Mouse (Mus musculus) heart, embryonic 13.5 days (tissue): ENCODE measurements around the gene Rasa4. TPM values are rescaled to one million over a fixed set of nuclear protein-coding genes. Genes with fewer than 3 reads are reported as not detected.

ENCODE experiments used
- ATAC-seq: fragments of 200-750 bp; cut with Nextera tagmentation; 2 replicates; pipeline ENCODE4 v1.8.0; 2017; ENCODE audit warnings: moderate TSS enrichment; ENCODE audit not compliant: insufficient number of reproducible peaks, low FRiP score, low TSS enrichment; ENCODE audit errors: extremely low read depth
- H3K27ac ChIP-seq: fragments of 300-500 bp; sonication (generic); replicated peaks from 2 replicates; pipeline ENCODE4 v1.5.1; 2015; ENCODE audit warnings: moderate library complexity, mild to moderate bottlenecking, inconsistent platforms
- H3K27me3 ChIP-seq: fragments of 300-500 bp; sonication (generic); replicated peaks from 2 replicates; pipeline ENCODE4 v1.6.1; 2015; ENCODE audit warnings: mild to moderate bottlenecking, inconsistent platforms
- H3K36me3 ChIP-seq: fragments of 300-500 bp; sonication (generic); 2 replicates; pipeline ENCODE4 v1.6.1; 2015; ENCODE audit warnings: mild to moderate bottlenecking, inconsistent platforms
- H3K4me1 ChIP-seq: fragments of 300-500 bp; sonication (generic); 2 replicates; pipeline ENCODE4 v1.6.1; 2015; ENCODE audit warnings: inconsistent platforms
- H3K4me2 ChIP-seq: fragments of 300-500 bp; sonication (generic); 2 replicates; pipeline ENCODE4 v1.6.1; 2015; ENCODE audit warnings: inconsistent platforms, mild to moderate bottlenecking, moderate library complexity
- H3K4me3 ChIP-seq: fragments of 300-500 bp; sonication (generic); 2 replicates; pipeline ENCODE4 v1.5.1; 2015; ENCODE audit warnings: moderate library complexity, mild to moderate bottlenecking, inconsistent platforms
- H3K9ac ChIP-seq: fragments of 300-500 bp; sonication (generic); 2 replicates; pipeline ENCODE4 v1.6.1; 2015; ENCODE audit warnings: inconsistent platforms, mild to moderate bottlenecking, moderate library complexity
- H3K9me3 ChIP-seq: fragments of 300-500 bp; sonication (generic); 2 replicates; pipeline ENCODE4 v1.6.1; 2016; ENCODE audit warnings: inconsistent platforms
- WGBS: fragments of 180-500 bp; shearing (Covaris S2); methylation state at CpG from one replicate; pipeline ENCODE4 v1.1.7; 2015; ENCODE audit warnings: mixed read lengths; 5-methylcytosine and 5-hydroxymethylcytosine counted together
- polyA plus RNA-seq: library from polyadenylated mRNA; unstranded; fragments of >200 nt; fragmentation: Nextera tagmentation; extraction: Ambion mirVana; gene quantifications from 2 replicates; pipeline ENCODE4 v1.2.1, GENCODE M21; 2015

The Rasa4 gene
- polyA plus RNA-seq, 1 experiment from 2014 or later: 1.6 TPM

DNA sequence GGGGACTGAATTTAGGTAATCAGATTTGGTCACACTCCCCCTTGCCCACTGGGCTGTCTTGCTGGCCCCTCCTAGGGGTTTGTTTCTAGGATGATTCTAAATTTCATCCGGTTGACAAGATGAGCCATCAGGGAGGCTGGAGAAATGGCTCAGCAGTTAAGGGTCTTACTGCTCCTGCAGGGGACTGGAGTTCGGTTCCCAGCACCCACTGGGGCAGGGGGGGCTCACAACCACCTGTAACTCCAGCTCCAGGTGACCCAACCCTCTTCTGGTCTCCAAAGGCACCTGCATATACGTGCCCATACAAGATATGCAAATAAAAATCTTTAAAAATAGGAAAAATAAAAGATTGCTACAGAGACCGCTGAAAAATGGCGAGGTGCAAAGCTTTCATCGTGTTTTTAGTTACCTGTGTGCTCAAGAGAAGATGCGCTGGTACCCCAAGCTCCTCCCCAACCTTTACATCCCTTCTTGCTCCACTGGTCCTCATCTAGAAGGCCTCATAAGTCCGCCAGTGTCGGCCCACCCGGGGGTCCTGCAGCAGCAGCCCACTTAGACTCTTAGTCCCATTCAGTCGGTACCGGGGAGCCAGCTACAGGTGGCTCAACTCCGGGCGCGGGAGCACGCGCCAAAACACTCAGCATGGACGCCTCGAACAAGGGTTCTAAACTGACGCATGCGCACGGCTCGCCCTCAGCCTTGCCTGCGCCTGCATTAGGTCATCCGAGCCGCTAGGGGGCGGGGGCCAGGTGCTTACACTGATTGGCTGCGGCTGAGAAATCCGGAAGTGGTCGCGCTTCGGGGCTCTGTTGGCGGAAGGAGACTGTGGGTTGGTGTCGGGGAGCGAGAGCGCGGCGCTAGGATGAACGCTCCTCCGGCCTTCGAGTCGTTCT, 32.4 kb downstream of the Rasa4 start, which contains the start of gene Polr2j:
TSS of gene Polr2j (plus strand) at position 741 of the 893 bp plus-strand sequence.
- H3K27ac ChIP-seq: peak within 1 kb of the TSS; percentile 55; the same call in 1 of the 2 replicates
- H3K4me1 ChIP-seq: peaks cover 22% of the 10 kb centered on the region
- 3% methylated on average over 42 of the region's 42 CpGs for WGBS
- peaks cover 24% of the 10 kb centered on the region for H3K36me3 ChIP-seq
- H3K9me3 ChIP-seq: no peaks in the 10 kb centered on the region
- 0 out of 2 replicates have a peak, but pooled peaks cover 4% of the 10 kb centered on the region for H3K27me3 ChIP-seq
- peak; percentile 89 for ATAC-seq
- peak within 1 kb of the TSS; percentile 95 for H3K9ac ChIP-seq
- peak within 1 kb of the TSS; percentile 99 for H3K4me3 ChIP-seq
- peak within 1 kb of the TSS; percentile 98 for H3K4me2 ChIP-seq

DNA sequence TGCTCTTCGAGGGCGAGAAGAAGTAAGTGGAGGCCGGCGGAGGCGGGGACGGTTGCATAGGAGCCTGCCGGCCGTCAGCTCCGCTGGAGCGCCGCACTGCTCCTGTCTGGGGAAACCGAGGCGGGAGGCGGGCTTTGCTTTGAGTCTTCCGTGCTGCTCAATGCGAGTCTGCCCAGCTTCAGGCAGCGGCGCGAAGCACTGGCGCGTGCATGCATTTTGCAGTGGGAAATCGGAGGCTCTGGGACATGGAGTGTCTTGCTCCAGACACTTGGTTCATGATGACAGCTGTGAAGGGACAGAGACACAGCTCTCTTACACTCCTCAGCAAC, 33.0 kb downstream of the Rasa4 start:
- Histone ChIP-seq H3K36me3 (peaks cover 30% of the 10 kb centered on the region), H3K4me1 (peaks cover 22% of the 10 kb centered on the region), H3K4me3 (peak overlapping the region; percentile 99), H3K27ac (peak overlapping the region; percentile 55; the same call in 1 of the 2 replicates), H3K4me2 (peak overlapping the region; percentile 98), H3K27me3 (no peaks in the 10 kb centered on the region), H3K9me3 (no peaks in the 10 kb centered on the region), H3K9ac (peak overlapping the region; percentile 95)
- no peak; the same call in 1 of the 2 replicates for ATAC-seq
- 0% methylated on average over 22 of the region's 22 CpGs for WGBS

DNA sequence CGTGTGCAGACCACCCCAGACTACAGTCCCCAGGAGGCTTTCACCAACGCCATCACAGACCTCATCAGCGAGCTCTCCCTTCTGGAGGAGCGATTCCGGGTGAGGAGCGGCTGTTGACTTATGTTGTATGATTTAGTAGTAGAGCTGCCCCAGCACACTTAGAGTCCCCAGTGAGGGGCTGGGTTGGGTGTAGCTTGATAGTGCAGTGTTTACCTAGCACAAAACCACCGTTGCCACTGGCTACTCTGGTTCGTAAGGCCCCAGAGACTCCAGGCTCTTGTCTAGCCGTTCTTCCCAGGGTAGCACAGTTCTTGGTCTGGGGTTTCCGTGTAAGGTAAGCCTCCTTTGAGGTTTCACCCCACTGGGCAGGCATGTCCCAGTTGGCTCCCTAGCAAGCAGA, 38.4 kb downstream of the Rasa4 start:
- no peak overlapping the region for H3K4me3 ChIP-seq
- peaks cover 72% of the 10 kb centered on the region for H3K36me3 ChIP-seq
- no peak overlapping the region for H3K27ac ChIP-seq
- no peak overlapping the region for H3K9ac ChIP-seq
- 82% methylated on average over 10 of the region's 10 CpGs for WGBS
- H3K9me3 ChIP-seq: no peaks in the 10 kb centered on the region
- no peak for ATAC-seq
- H3K27me3 ChIP-seq: no peaks in the 10 kb centered on the region
- H3K4me1 ChIP-seq: peaks cover 12% of the 10 kb centered on the region
- no peak overlapping the region for H3K4me2 ChIP-seq

DNA sequence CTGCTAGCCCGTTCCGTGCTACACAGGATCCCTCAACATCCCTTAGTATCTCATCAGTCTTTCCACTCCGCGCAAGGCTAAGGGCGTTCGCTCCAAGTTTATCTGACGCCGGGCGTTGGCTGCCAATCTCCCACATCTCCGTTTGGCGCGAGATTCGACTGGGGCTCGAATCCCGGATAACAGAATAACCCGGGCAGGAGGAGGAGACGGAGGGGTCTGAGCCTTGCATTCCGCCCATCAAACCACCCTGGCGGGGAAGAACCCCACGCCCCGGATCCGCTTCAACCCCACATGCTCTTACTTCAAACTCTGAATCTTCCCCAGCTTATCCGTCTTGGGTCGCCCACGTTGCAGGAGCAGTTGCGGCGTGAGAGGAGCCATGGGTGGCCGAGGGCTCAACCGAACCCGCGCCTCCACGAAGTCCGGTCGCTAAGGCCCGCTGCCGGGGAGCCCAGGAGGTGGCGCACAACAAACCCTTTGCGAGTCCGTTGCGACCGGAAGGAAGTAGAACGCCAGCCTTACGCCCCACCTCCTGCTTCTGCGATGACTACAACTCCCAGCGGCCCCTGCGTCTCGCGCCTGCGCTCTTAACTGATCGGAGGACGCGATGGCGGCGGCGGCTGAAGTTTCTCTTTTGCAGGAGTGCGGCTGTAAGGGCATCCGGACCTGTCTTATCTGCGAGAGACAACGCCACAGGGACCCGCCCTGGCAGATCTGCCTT, 52.0 kb downstream of the Rasa4 start, which contains the start of the genes Lrwd1 and Alkbh4:
TSS of gene Lrwd1 (minus strand) at position 504 of the 721 bp plus-strand sequence.
TSS of gene Alkbh4 (plus strand) at position 576 of the 721 bp plus-strand sequence.
- Histone ChIP-seq H3K27ac (peak within 1 kb of the TSS; percentile 65), H3K4me1 (peaks cover 27% of the 10 kb centered on the region), H3K9ac (peak within 1 kb of the TSS; percentile 95), H3K27me3 (no peaks in the 10 kb centered on the region), H3K36me3 (peaks cover 56% of the 10 kb centered on the region), H3K4me3 (peak within 1 kb of the TSS; percentile 77), H3K4me2 (peak within 1 kb of the TSS; percentile 85), H3K9me3 (no peaks in the 10 kb centered on the region)
- under 1% methylated on average over 60 of the region's 60 CpGs for WGBS
- ATAC-seq: peak; percentile 86

DNA sequence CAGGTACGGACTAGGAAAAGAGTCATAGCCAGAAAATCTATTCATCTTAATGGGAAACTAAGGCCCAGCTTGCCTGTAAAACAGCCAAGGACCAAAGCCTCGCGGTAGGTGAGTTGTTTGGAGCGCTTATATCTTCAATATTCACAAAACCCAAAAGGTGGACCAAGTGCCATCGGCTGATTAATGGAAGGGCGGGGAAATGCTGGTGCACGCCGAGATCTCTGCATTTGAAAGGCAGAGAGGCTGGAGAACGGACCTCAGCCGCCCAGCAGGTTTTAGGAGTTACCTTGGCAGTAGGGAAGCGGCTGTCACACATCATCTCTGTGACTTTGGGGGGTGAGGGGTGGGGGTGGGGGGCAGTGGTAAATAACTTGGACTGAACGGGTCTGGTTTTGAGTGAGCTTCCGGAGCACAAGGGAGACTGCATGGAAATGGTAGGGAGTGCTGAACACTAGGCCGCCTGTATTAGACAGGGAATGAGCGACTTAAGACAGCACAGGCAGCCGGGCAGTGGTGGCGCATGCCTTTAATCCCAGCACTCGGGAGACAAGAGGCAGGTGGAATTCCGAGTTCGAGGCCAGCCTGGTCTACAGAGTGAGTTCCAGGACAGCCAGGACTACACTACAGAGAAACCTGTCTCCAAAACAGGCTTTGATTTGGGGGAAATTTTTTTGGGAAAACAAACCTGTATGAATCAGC, 52.7 kb downstream of the Rasa4 start:
- Histone ChIP-seq H3K9me3 (no peaks in the 10 kb centered on the region), H3K9ac (peak overlapping the region; percentile 95), H3K4me2 (peak overlapping the region; percentile 85), H3K36me3 (peaks cover 59% of the 10 kb centered on the region), H3K27me3 (no peaks in the 10 kb centered on the region), H3K27ac (peak overlapping the region; percentile 65), H3K4me3 (peak overlapping the region; percentile 77), H3K4me1 (peaks cover 27% of the 10 kb centered on the region)
- 7% methylated on average over 20 of the region's 20 CpGs for WGBS
- ATAC-seq: no peak

DNA sequence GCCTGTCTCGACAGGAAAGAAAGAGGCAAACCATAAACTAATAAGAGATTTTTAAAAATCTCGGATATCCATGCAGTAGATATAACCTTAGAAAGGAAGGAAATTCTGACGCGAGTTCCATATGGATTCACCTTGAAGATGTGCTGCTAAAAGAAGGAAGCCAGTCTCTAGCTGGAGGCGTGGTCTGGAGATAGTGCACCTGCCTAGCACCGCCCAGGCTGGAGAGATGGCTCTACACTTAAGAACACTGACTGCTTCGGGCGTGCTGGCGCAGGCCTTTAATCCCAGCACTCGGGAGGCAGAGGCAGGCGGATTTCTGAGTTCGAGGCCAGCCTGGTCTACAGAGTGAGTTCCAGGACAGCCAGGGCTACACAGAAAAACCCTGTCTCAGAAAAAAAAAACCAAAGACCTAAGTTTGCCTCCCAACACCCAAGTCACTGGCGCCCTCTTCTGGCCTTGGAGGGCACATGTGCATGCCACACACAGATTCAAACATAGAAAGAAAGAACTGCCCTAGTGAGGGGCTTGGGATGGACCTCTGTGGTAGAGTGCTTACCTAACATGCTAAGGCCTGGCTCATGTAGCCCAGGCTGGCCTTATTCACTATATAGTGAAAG, 54.0 kb downstream of the Rasa4 start:
- Histone ChIP-seq H3K4me1 (peaks cover 27% of the 10 kb centered on the region), H3K9ac (no peak overlapping the region), H3K4me3 (peak overlapping the region; percentile 77; the same call in 1 of the 2 replicates), H3K4me2 (peak overlapping the region; percentile 85; the same call in 1 of the 2 replicates), H3K27ac (no peak overlapping the region), H3K9me3 (no peaks in the 10 kb centered on the region), H3K36me3 (peaks cover 59% of the 10 kb centered on the region), H3K27me3 (no peaks in the 10 kb centered on the region)
- WGBS: 66% methylated on average over 13 of the region's 13 CpGs
- no peak for ATAC-seq

DNA sequence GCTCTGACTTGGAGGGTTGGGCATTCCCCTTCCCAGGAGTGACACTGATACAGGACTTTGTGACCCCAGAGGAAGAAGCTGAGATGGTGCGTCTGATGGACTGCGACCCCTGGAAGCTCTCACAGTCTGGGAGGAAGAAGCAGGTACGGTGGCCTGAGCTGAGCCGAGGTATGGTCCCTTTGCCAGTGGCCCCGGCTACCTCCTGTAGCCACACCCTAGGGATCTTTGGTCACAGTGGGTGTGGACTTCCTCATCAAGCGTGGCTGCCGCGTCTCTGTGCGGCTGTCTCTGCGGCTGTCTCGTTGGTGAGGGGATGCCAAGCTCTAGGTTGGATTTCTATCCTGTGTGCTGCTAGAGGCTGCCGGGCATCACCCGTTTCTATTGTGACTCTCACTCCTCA, 55.7 kb downstream of the Rasa4 start:
- Histone ChIP-seq H3K27me3 (no peaks in the 10 kb centered on the region), H3K27ac (no peak overlapping the region), H3K9ac (no peak overlapping the region), H3K4me3 (no peak overlapping the region), H3K9me3 (no peaks in the 10 kb centered on the region), H3K4me2 (no peak overlapping the region), H3K4me1 (peaks cover 27% of the 10 kb centered on the region), H3K36me3 (peaks cover 47% of the 10 kb centered on the region)
- 90% methylated on average over 13 of the region's 13 CpGs for WGBS
- ATAC-seq: no peak

DNA sequence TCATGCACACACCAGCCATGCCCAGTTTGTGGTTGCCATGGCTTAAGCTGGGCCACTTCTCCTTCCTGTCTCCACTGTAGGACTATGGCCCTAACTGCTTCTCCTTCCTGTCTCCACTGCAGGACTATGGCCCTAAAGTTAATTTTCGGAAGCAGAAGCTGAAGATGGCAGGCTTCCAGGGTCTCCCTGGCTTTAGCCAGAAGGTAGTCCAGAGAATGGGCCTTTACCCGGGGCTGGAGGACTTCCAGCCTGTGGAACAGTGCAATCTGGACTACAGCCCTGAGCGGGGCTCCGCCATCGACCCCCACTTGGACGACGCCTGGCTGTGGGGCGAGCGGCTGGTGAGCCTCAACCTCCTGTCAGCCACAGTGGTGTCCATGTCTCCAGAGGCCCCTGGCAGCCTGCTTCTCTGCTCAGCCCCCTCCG, 56.4 kb downstream of the Rasa4 start:
- no peak overlapping the region for H3K9ac ChIP-seq
- H3K4me3 ChIP-seq: no peak overlapping the region
- H3K9me3 ChIP-seq: no peaks in the 10 kb centered on the region
- no peaks in the 10 kb centered on the region for H3K27me3 ChIP-seq
- peaks cover 21% of the 10 kb centered on the region for H3K4me1 ChIP-seq
- H3K36me3 ChIP-seq: peaks cover 47% of the 10 kb centered on the region
- 89% methylated on average over 10 of the region's 10 CpGs for WGBS
- no peak for ATAC-seq
- no peak overlapping the region for H3K4me2 ChIP-seq
- no peak overlapping the region for H3K27ac ChIP-seq

DNA sequence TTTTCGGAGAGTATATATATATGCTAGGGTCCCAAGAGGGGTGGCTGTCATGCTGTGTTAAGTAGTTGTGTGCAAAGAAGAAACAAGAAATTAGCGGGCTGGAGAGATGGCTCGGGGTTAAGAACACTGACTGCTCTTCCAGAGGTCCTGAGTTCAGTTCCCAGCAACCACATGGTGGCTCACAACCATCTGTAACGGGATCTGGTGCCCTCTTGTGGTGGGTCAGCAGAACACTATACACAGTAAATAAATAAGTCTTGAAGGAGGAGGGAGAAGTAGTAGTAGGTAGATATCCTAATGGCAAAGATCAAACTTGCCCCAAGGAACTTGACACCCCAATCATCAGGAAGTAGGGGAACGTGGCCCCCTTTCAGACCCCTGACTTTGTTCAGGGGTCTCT, 59.0 kb downstream of the Rasa4 start:
- peaks cover 5% of the 10 kb centered on the region; the same call in 1 of the 2 replicates for H3K4me1 ChIP-seq
- no peaks in the 10 kb centered on the region for H3K9me3 ChIP-seq
- H3K36me3 ChIP-seq: peaks cover 47% of the 10 kb centered on the region
- 83% methylated on average over 5 of the region's 5 CpGs for WGBS
- no peak overlapping the region for H3K4me3 ChIP-seq
- H3K27ac ChIP-seq: no peak overlapping the region
- H3K4me2 ChIP-seq: no peak overlapping the region
- H3K9ac ChIP-seq: no peak overlapping the region
- no peaks in the 10 kb centered on the region for H3K27me3 ChIP-seq
- no peak for ATAC-seq

DNA sequence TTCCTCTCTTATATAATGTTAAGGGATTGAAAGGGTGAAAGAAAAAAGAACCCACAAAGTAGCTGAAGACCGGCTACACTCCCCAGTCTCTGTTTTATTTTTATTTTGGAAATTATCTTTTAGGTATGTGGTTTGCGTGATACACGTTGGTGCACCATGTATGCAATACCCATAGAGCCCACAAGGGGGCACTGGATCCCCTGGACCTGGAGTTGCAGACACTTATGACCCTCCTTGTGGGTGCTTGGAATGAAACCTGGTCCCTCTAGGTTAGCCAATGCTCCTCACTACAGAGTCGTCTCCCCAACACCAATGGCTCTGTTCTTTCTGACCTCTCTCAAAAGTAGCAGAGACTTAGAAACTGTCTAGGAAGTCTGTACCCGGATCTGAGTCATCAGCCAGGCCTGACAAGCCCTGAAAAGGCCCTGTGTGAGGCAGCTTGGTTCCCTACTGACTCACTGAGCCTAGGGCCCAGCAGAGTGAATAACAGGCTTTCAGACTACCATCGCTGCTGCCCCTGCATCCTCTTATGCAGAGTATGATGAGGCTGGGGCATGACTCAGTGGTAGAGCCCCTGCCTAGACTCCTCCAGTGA, 59.5 kb downstream of the Rasa4 start:
- H3K4me1 ChIP-seq: peaks cover 2% of the 10 kb centered on the region; the same call in 1 of the 2 replicates
- no peak overlapping the region for H3K4me3 ChIP-seq
- no peak overlapping the region for H3K27ac ChIP-seq
- WGBS: 82% methylated on average over 6 of the region's 6 CpGs
- ATAC-seq: no peak
- H3K9ac ChIP-seq: no peak overlapping the region
- H3K4me2 ChIP-seq: no peak overlapping the region
- peaks cover 43% of the 10 kb centered on the region for H3K36me3 ChIP-seq
- H3K9me3 ChIP-seq: no peaks in the 10 kb centered on the region
- H3K27me3 ChIP-seq: no peaks in the 10 kb centered on the region
